Mouse (Mus musculus) hindbrain, embryonic 15.5 days (tissue): ENCODE data around the gene Gm49711. TPM values are rescaled to one million over a fixed set of nuclear protein-coding genes. Genes with fewer than 3 reads are reported as not detected.
A peak's percentile ranks its signal among the peaks of the same experiment; 100 is the strongest.

Source experiments
- ATAC-seq: fragments of 200-750 bp; cut with Nextera tagmentation; 2 replicates; pipeline ENCODE4 v1.8.0; 2017; ENCODE audit warnings: low read depth, moderate number of reproducible peaks, moderate TSS enrichment; ENCODE audit not compliant: low FRiP score
- H3K27ac ChIP-seq: fragments of 300-500 bp; sonication (generic); replicated peaks from 2 replicates; pipeline ENCODE4 v1.5.1; 2015; ENCODE audit warnings: mild to moderate bottlenecking, inconsistent platforms
- H3K27me3 ChIP-seq: fragments of 300-500 bp; sonication (generic); 2 replicates; pipeline ENCODE4 v1.6.1; 2015; ENCODE audit warnings: control low read depth, inconsistent platforms
- H3K36me3 ChIP-seq: fragments of 300-500 bp; sonication (generic); 2 replicates; pipeline ENCODE4 v1.6.1; 2015; ENCODE audit warnings: control low read depth, inconsistent platforms
- H3K4me1 ChIP-seq: fragments of 300-500 bp; sonication (generic); replicated peaks from 2 replicates; pipeline ENCODE4 v1.6.1; 2015; ENCODE audit warnings: control low read depth, inconsistent platforms
- H3K4me2 ChIP-seq: fragments of 300-500 bp; sonication (generic); 2 replicates; pipeline ENCODE4 v1.6.1; 2015; ENCODE audit warnings: moderate library complexity, mild to moderate bottlenecking, inconsistent platforms
- H3K4me3 ChIP-seq: fragments of 300-500 bp; sonication (generic); 2 replicates; pipeline ENCODE4 v1.5.1; 2015; ENCODE audit warnings: mild to moderate bottlenecking, inconsistent platforms
- H3K9ac ChIP-seq: fragments of 300-500 bp; sonication (generic); 2 replicates; pipeline ENCODE4 v1.6.1; 2015; ENCODE audit warnings: inconsistent platforms
- H3K9me3 ChIP-seq: fragments of 300-500 bp; sonication (generic); 2 replicates; pipeline ENCODE4 v1.6.1; 2016; ENCODE audit warnings: control low read depth, inconsistent platforms
- WGBS: fragments of 180-500 bp; shearing (Covaris S2); methylation state at CpG from one replicate; pipeline ENCODE4 v1.1.7; 2015; 5-methylcytosine and 5-hydroxymethylcytosine counted together
- polyA plus RNA-seq: library from polyadenylated mRNA; unstranded; fragments of >200 nt; fragmentation: Nextera tagmentation; extraction: Ambion mirVana; gene quantifications from 2 replicates; pipeline ENCODE4 v1.2.1, GENCODE M21; 2015

Gene Gm49711
- polyA plus RNA-seq, 1 experiment from 2014 or later, result 0.32 TPM

- Histone ChIP-seq H3K4me3 (no peak overlapping the region), H3K9ac (no peak overlapping the region), H3K9me3 (no peaks in the 10 kb centered on the region), H3K4me2 (no peak overlapping the region), H3K27me3 (no peaks in the 10 kb centered on the region), H3K36me3 (no peaks in the 10 kb centered on the region), H3K4me1 (no peaks in the 10 kb centered on the region), H3K27ac (no peak overlapping the region)
- ATAC-seq, result no peak
- WGBS, result 91% methylated on average over 7 of the region's 7 CpGs
Observed at GRCm38 (mm10) chr16:92039421-92039820, 18.7 kb upstream of the Gm49711 start.

GRCm38 (mm10) chr16:92039966-92040365 lies 18.1 kb upstream of the Gm49711 start:
- no peak for ATAC-seq
- Histone ChIP-seq H3K36me3 (no peaks in the 10 kb centered on the region), H3K4me3 (no peak overlapping the region), H3K9me3 (no peaks in the 10 kb centered on the region), H3K27me3 (no peaks in the 10 kb centered on the region), H3K27ac (no peak overlapping the region), H3K9ac (no peak overlapping the region), H3K4me1 (no peaks in the 10 kb centered on the region), H3K4me2 (no peak overlapping the region)
- WGBS, result 94% methylated on average over 11 of the region's 11 CpGs

GRCm38 (mm10) chr16:92051777-92052310 lies 6.3 kb upstream of the Gm49711 start:
- no peak for ATAC-seq
- H3K4me2 ChIP-seq, result no peak overlapping the region
- WGBS, result 89% methylated on average over 7 of the region's 7 CpGs
- no peaks in the 10 kb centered on the region for H3K9me3 ChIP-seq
- H3K27ac ChIP-seq, result no peak overlapping the region
- H3K4me1 ChIP-seq, result 0 out of 2 replicates have a peak, but pooled peaks cover 7% of the 10 kb centered on the region
- no peak overlapping the region for H3K9ac ChIP-seq
- H3K4me3 ChIP-seq, result no peak overlapping the region
- H3K36me3 ChIP-seq, result no peaks in the 10 kb centered on the region
- H3K27me3 ChIP-seq, result no peaks in the 10 kb centered on the region

- H3K27ac ChIP-seq, result no peak overlapping the region
- no peak for ATAC-seq
- no peak overlapping the region for H3K4me3 ChIP-seq
- H3K9ac ChIP-seq, result no peak overlapping the region
- 69% methylated on average over 10 of the region's 10 CpGs for WGBS
- 0 out of 2 replicates have a peak, but pooled peaks cover 10% of the 10 kb centered on the region for H3K4me1 ChIP-seq
- no peak overlapping the region for H3K4me2 ChIP-seq
- no peaks in the 10 kb centered on the region for H3K36me3 ChIP-seq
- no peaks in the 10 kb centered on the region for H3K9me3 ChIP-seq
- no peaks in the 10 kb centered on the region for H3K27me3 ChIP-seq
Observed at GRCm38 (mm10) chr16:92052569-92052968, 5.5 kb upstream of the Gm49711 start.

- H3K4me3 ChIP-seq, result no peak overlapping the region
- peaks cover 31% of the 10 kb centered on the region for H3K4me1 ChIP-seq
- no peak overlapping the region; the same call in 1 of the 2 replicates for H3K4me2 ChIP-seq
- no peak for ATAC-seq
- no peaks in the 10 kb centered on the region for H3K27me3 ChIP-seq
- H3K27ac ChIP-seq, result no peak overlapping the region
- H3K9ac ChIP-seq, result no peak overlapping the region
- 73% methylated on average over 2 of the region's 2 CpGs for WGBS
- H3K9me3 ChIP-seq, result no peaks in the 10 kb centered on the region
- H3K36me3 ChIP-seq, result peaks cover 8% of the 10 kb centered on the region; the same call in 1 of the 2 replicates
Observed at GRCm38 (mm10) chr16:92056711-92057110, 1.4 kb upstream of the Gm49711 start.

- H3K27ac ChIP-seq, result peak overlapping the region; percentile 95
- 3% methylated on average over 11 of the region's 11 CpGs for WGBS
- ATAC-seq, result peak; percentile 69
- H3K9me3 ChIP-seq, result no peaks in the 10 kb centered on the region
- H3K4me1 ChIP-seq, result peaks cover 38% of the 10 kb centered on the region
- peaks cover 11% of the 10 kb centered on the region for H3K36me3 ChIP-seq
- peak overlapping the region; percentile 99 for H3K4me3 ChIP-seq
- H3K27me3 ChIP-seq, result no peaks in the 10 kb centered on the region
- peak overlapping the region; percentile 84 for H3K4me2 ChIP-seq
- H3K9ac ChIP-seq, result peak overlapping the region; percentile 91
Observed at GRCm38 (mm10) chr16:92057456-92057851, 662 bp upstream of the Gm49711 start.

GRCm38 (mm10) chr16:92058644-92059620 lies 816 bp downstream of the Gm49711 start:
- ATAC-seq, result peak; percentile 7; the same call in 1 of the 2 replicates
- H3K9me3 ChIP-seq, result no peaks in the 10 kb centered on the region
- peak overlapping the region; percentile 99 for H3K4me3 ChIP-seq
- peak overlapping the region; percentile 84 for H3K4me2 ChIP-seq
- H3K27me3 ChIP-seq, result no peaks in the 10 kb centered on the region
- peak overlapping the region; percentile 95 for H3K27ac ChIP-seq
- peaks cover 23% of the 10 kb centered on the region for H3K36me3 ChIP-seq
- WGBS, result 1% methylated on average over 59 of the region's 63 CpGs
- peaks cover 38% of the 10 kb centered on the region for H3K4me1 ChIP-seq
- peak overlapping the region; percentile 91 for H3K9ac ChIP-seq

- H3K27me3 ChIP-seq, result no peaks in the 10 kb centered on the region
Observed at GRCm38 (mm10) chr16:92060213-92060612, 2.1 kb downstream of the Gm49711 start.

GRCm38 (mm10) chr16:92061586-92061985 lies 3.5 kb downstream of the Gm49711 start:
- ATAC-seq, result no peak
- WGBS, result 95% methylated on average over 7 of the region's 7 CpGs
- H3K4me1 ChIP-seq, result peaks cover 38% of the 10 kb centered on the region
- H3K27ac ChIP-seq, result no peak overlapping the region
- no peaks in the 10 kb centered on the region for H3K9me3 ChIP-seq
- no peak overlapping the region for H3K4me2 ChIP-seq
- no peak overlapping the region for H3K9ac ChIP-seq
- H3K27me3 ChIP-seq, result no peaks in the 10 kb centered on the region
- no peak overlapping the region for H3K4me3 ChIP-seq
- peaks cover 27% of the 10 kb centered on the region for H3K36me3 ChIP-seq

More at GRCm38 (mm10) chr16:92060213-92060612, 2.1 kb downstream of the Gm49711 start:
- Histone ChIP-seq H3K4me3 (peak overlapping the region; percentile 99), H3K4me2 (peak overlapping the region; percentile 84), H3K4me1 (peaks cover 38% of the 10 kb centered on the region), H3K9ac (no peak overlapping the region; the same call in 1 of the 2 replicates), H3K27ac (no peak overlapping the region), H3K36me3 (peaks cover 23% of the 10 kb centered on the region), H3K9me3 (no peaks in the 10 kb centered on the region)
- WGBS, result 57% methylated on average over 3 of the region's 3 CpGs
- ATAC-seq, result no peak

GRCm38 (mm10) chr16:92062832-92063231 lies 4.7 kb downstream of the Gm49711 start:
- Histone ChIP-seq H3K36me3 (peaks cover 36% of the 10 kb centered on the region), H3K4me2 (no peak overlapping the region), H3K4me1 (peaks cover 36% of the 10 kb centered on the region), H3K9ac (no peak overlapping the region), H3K9me3 (no peaks in the 10 kb centered on the region), H3K4me3 (no peak overlapping the region), H3K27me3 (no peaks in the 10 kb centered on the region), H3K27ac (no peak overlapping the region)
- 95% methylated on average over 1 of the region's 1 CpGs for WGBS
- ATAC-seq, result no peak

GRCm38 (mm10) chr16:92064801-92065200 lies 6.7 kb downstream of the Gm49711 start:
- no peak overlapping the region for H3K4me2 ChIP-seq
- ATAC-seq, result no peak
- peaks cover 46% of the 10 kb centered on the region for H3K36me3 ChIP-seq
- no peaks in the 10 kb centered on the region for H3K27me3 ChIP-seq
- H3K4me1 ChIP-seq, result peaks cover 27% of the 10 kb centered on the region
- WGBS, result 94% methylated on average over 2 of the region's 2 CpGs
- no peak overlapping the region for H3K9ac ChIP-seq
- no peaks in the 10 kb centered on the region for H3K9me3 ChIP-seq
- H3K4me3 ChIP-seq, result no peak overlapping the region
- H3K27ac ChIP-seq, result no peak overlapping the region

GRCm38 (mm10) chr16:92070338-92070737 lies 12.2 kb downstream of the Gm49711 start:
- no peak overlapping the region for H3K9ac ChIP-seq
- H3K9me3 ChIP-seq, result no peaks in the 10 kb centered on the region
- no peaks in the 10 kb centered on the region for H3K27me3 ChIP-seq
- no peak overlapping the region for H3K4me3 ChIP-seq
- ATAC-seq, result no peak
- H3K4me2 ChIP-seq, result no peak overlapping the region
- H3K36me3 ChIP-seq, result peaks cover 29% of the 10 kb centered on the region
- WGBS, result 94% methylated on average over 8 of the region's 8 CpGs
- no peaks in the 10 kb centered on the region for H3K4me1 ChIP-seq
- H3K27ac ChIP-seq, result no peak overlapping the region
